Mouse (Mus musculus) MEL (cell line): ENCODE measurements at regions not wholly inside any gene's neighbourhood (a gene's known extent, or its start where the extent isn't known, plus 50 kb on each side); places are given as distances from the start of the nearest gene placed in this dataset.

ENCODE experiments used
- DNase-seq: peaks from one replicate; pipeline ENCODE4 v3.0.0; 2011; ENCODE audit warnings: low read depth, low spot score
- H3K27ac ChIP-seq: 2 replicates; pipeline ENCODE4 v1.5.1; 2012; ENCODE audit warnings: low read depth, mild to moderate bottlenecking, control low read depth, low read length, moderate library complexity; ENCODE audit not compliant: control insufficient read depth
- H3K27me3 ChIP-seq, 2 experiments: fragments of 150-350 bp in 1 of 2; sonication (generic) in 1 of 2; 2 replicates each; pipeline ENCODE4 v1.6.1; 2012; ENCODE audit warnings: low read length in 2 of 2, mild to moderate bottlenecking in 2 of 2, improper control_type of control experiment in 1 of 2, moderate library complexity in 1 of 2; ENCODE audit not compliant: insufficient read depth in 2 of 2, control insufficient read depth in 1 of 2
- H3K36me3 ChIP-seq, 2 experiments: 2 replicates each; pipeline ENCODE4 v1.6.1; 2012 to 2014; ENCODE audit warnings: low read length in 2 of 2, improper control_type of control experiment in 1 of 2, inconsistent platforms in 1 of 2, mild to moderate bottlenecking in 1 of 2; ENCODE audit not compliant: insufficient read depth in 2 of 2, control insufficient read depth in 1 of 2
- H3K4me1 ChIP-seq, 2 experiments: fragments of 150-350 bp in 1 of 2; sonication (generic) in 1 of 2; 2 replicates each; pipeline ENCODE4 v1.6.1; 2012; ENCODE audit warnings: low read length in 2 of 2, improper control_type of control experiment in 1 of 2, mild to moderate bottlenecking in 1 of 2; ENCODE audit not compliant: insufficient read depth in 2 of 2, control insufficient read depth in 1 of 2
- H3K4me3 ChIP-seq, 2 experiments: fragments of 150-350 bp in 1 of 2; sonication (generic) in 1 of 2; 2 replicates each; pipeline ENCODE4 v1.5.1; 2012; ENCODE audit warnings: low read depth in 2 of 2, low read length in 2 of 2, mild to moderate bottlenecking in 2 of 2, moderate library complexity in 2 of 2, control low read depth in 1 of 2, improper control_type of control experiment in 1 of 2; ENCODE audit not compliant: control insufficient read depth in 1 of 2, insufficient read depth in 1 of 2
- H3K79me2 ChIP-seq: 2 replicates; pipeline ENCODE4 v1.6.1; 2012; ENCODE audit warnings: mild to moderate bottlenecking, low read length, moderate library complexity; ENCODE audit not compliant: control insufficient read depth, poor library complexity, insufficient read depth
- H3K9ac ChIP-seq: 2 replicates; pipeline ENCODE4 v1.6.1; 2012; ENCODE audit warnings: low read depth, mild to moderate bottlenecking, control low read depth, low read length, moderate library complexity; ENCODE audit not compliant: control insufficient read depth, poor library complexity, severe bottlenecking
- H3K9me3 ChIP-seq: fragments of 150-350 bp; sonication (generic); replicated peaks from 2 replicates; pipeline ENCODE4 v1.6.1; 2012; ENCODE audit warnings: mild to moderate bottlenecking, low read length, improper control_type of control experiment, moderate library complexity; ENCODE audit not compliant: insufficient read depth
- BHLHE40 ChIP-seq: IDR thresholded peaks from 2 replicates; pipeline ENCODE4 v1.6.1; 2012; ENCODE audit warnings: low read depth, mild to moderate bottlenecking, inconsistent platforms, low read length, improper control_type of control experiment, borderline replicate concordance
- CHD1 ChIP-seq: IDR thresholded peaks from 2 replicates; pipeline ENCODE4 v1.6.1; 2012; ENCODE audit warnings: low read depth, mild to moderate bottlenecking, inconsistent platforms, low read length, improper control_type of control experiment
- CHD2 ChIP-seq: IDR thresholded peaks from 2 replicates; pipeline ENCODE4 v1.6.1; 2011; ENCODE audit warnings: low read length, improper control_type of control experiment
- CTCF ChIP-seq, 3 experiments: IDR thresholded peaks in 2 of 3; conservative IDR thresholded peaks in 1 of 3; 2 replicates each; pipeline ENCODE4 v1.5.1; 2011 to 2012; ENCODE audit warnings: low read length in 3 of 3, low read depth in 2 of 3, mild to moderate bottlenecking in 2 of 3, improper control_type of control experiment in 1 of 3, inconsistent platforms in 1 of 3, mixed read lengths in 1 of 3, moderate library complexity in 1 of 3; ENCODE audit not compliant: control insufficient read depth in 1 of 3, insufficient read depth in 1 of 3, poor library complexity in 1 of 3, severe bottlenecking in 1 of 3
- E2F4 ChIP-seq: IDR thresholded peaks from 2 replicates; pipeline ENCODE4 v1.6.1; 2011; ENCODE audit warnings: low read depth, low read length, improper control_type of control experiment, borderline replicate concordance
- ELF1 ChIP-seq: IDR thresholded peaks from 2 replicates; pipeline ENCODE4 v1.6.1; 2014; ENCODE audit warnings: low read depth, mild to moderate bottlenecking, inconsistent platforms, low read length, improper control_type of control experiment, moderate library complexity
- GATA1 ChIP-seq: IDR thresholded peaks from 2 replicates; pipeline ENCODE4 v1.6.1; 2011; ENCODE audit warnings: low read depth, low read length, improper control_type of control experiment
- HCFC1 ChIP-seq: IDR thresholded peaks from 2 replicates; pipeline ENCODE4 v1.6.1; 2012; ENCODE audit warnings: low read depth, mild to moderate bottlenecking, inconsistent platforms, low read length, improper control_type of control experiment, moderate library complexity
- JUND ChIP-seq: IDR thresholded peaks from 2 replicates; pipeline ENCODE4 v1.6.1; 2011; ENCODE audit warnings: low read depth, mild to moderate bottlenecking, improper control_type of control experiment, low read length
- KAT2A ChIP-seq: conservative IDR thresholded peaks from 2 replicates; pipeline ENCODE4 v1.6.1; 2012; ENCODE audit warnings: low read depth, low read length, improper control_type of control experiment, inconsistent platforms
- MAX ChIP-seq: IDR thresholded peaks from 2 replicates; pipeline ENCODE4 v1.6.1; 2011; ENCODE audit warnings: low read length, improper control_type of control experiment
- MEF2A ChIP-seq: IDR thresholded peaks from 2 replicates; pipeline ENCODE4 v1.6.1; 2014; ENCODE audit warnings: low read depth, mild to moderate bottlenecking, inconsistent platforms, low read length, improper control_type of control experiment; ENCODE audit not compliant: poor library complexity, insufficient replicate concordance, severe bottlenecking; ENCODE audit errors: extremely low read depth
- MXI1 ChIP-seq: IDR thresholded peaks from 2 replicates; pipeline ENCODE4 v1.6.1; 2011; ENCODE audit warnings: mild to moderate bottlenecking, low read depth, low read length, improper control_type of control experiment
- MYB ChIP-seq: IDR thresholded peaks from 2 replicates; pipeline ENCODE4 v1.6.1; 2011; ENCODE audit warnings: mild to moderate bottlenecking, low read depth, low read length, improper control_type of control experiment
- MYC ChIP-seq: IDR thresholded peaks from 2 replicates; pipeline ENCODE4 v1.6.1; 2011; ENCODE audit warnings: low read depth, mild to moderate bottlenecking, low read length, improper control_type of control experiment, moderate library complexity
- NRF1 ChIP-seq: IDR thresholded peaks from 2 replicates; pipeline ENCODE4 v1.6.1; 2014; ENCODE audit warnings: low read depth, mild to moderate bottlenecking, inconsistent platforms, low read length, improper control_type of control experiment, moderate library complexity; ENCODE audit not compliant: poor library complexity, insufficient read depth, severe bottlenecking
- POLR2A ChIP-seq, 2 experiments: IDR thresholded peaks; 2 replicates each; pipeline ENCODE4 v1.6.1; 2011 to 2012; ENCODE audit warnings: low read length in 2 of 2, mild to moderate bottlenecking in 2 of 2, control low read depth in 1 of 2, improper control_type of control experiment in 1 of 2, low read depth in 1 of 2, moderate library complexity in 1 of 2; ENCODE audit not compliant: control insufficient read depth in 1 of 2, insufficient read depth in 1 of 2, poor library complexity in 1 of 2
- POLR2AphosphoS2 ChIP-seq: IDR thresholded peaks from 2 replicates; pipeline ENCODE4 v1.6.1; 2011; ENCODE audit warnings: low read length, improper control_type of control experiment
- RAD21 ChIP-seq: IDR thresholded peaks from 2 replicates; pipeline ENCODE4 v1.6.1; 2011; ENCODE audit warnings: mild to moderate bottlenecking, low read depth, low read length, improper control_type of control experiment
- RCOR1 ChIP-seq: IDR thresholded peaks from 2 replicates; pipeline ENCODE4 v1.6.1; 2012; ENCODE audit warnings: low read depth, mild to moderate bottlenecking, inconsistent platforms, low read length, improper control_type of control experiment
- SIN3A ChIP-seq: IDR thresholded peaks from 2 replicates; pipeline ENCODE4 v1.6.1; 2012; ENCODE audit warnings: low read length, improper control_type of control experiment, inconsistent platforms
- TAL1 ChIP-seq: IDR thresholded peaks from 2 replicates; pipeline ENCODE4 v1.6.1; 2012; ENCODE audit warnings: mild to moderate bottlenecking, inconsistent platforms, low read length, moderate library complexity, mixed read lengths
- TCF12 ChIP-seq: IDR thresholded peaks from 2 replicates; pipeline ENCODE4 v1.6.1; 2014; ENCODE audit warnings: low read depth, mild to moderate bottlenecking, inconsistent platforms, low read length, improper control_type of control experiment, moderate library complexity
- UBTF ChIP-seq: IDR thresholded peaks from 2 replicates; pipeline ENCODE4 v1.6.1; 2012; ENCODE audit warnings: low read depth, mild to moderate bottlenecking, inconsistent platforms, low read length, improper control_type of control experiment, moderate library complexity, borderline replicate concordance; ENCODE audit not compliant: insufficient read depth
- USF1 ChIP-seq: IDR thresholded peaks from 2 replicates; pipeline ENCODE4 v1.6.1; 2014; ENCODE audit warnings: low read depth, mild to moderate bottlenecking, inconsistent platforms, low read length, improper control_type of control experiment, moderate library complexity
- USF2 ChIP-seq, 2 experiments: IDR thresholded peaks; 2 replicates each; pipeline ENCODE4 v1.6.1; 2011 to 2012; ENCODE audit warnings: improper control_type of control experiment in 2 of 2, low read length in 2 of 2, borderline replicate concordance in 1 of 2, inconsistent platforms in 1 of 2, low read depth in 1 of 2, mild to moderate bottlenecking in 1 of 2; ENCODE audit not compliant: insufficient read depth in 1 of 2
- ZC3H11A ChIP-seq: IDR thresholded peaks from 2 replicates; pipeline ENCODE4 v1.6.1; 2012; ENCODE audit warnings: low read depth, mild to moderate bottlenecking, inconsistent platforms, low read length, improper control_type of control experiment
- ZKSCAN1 ChIP-seq: IDR thresholded peaks from 2 replicates; pipeline ENCODE4 v1.6.1; 2012; ENCODE audit warnings: low read depth, mild to moderate bottlenecking, inconsistent platforms, low read length, improper control_type of control experiment, moderate library complexity

GRCm38 (mm10) chr16:29802603-29803002 is 223.5 kb downstream of the Opa1 start:
- TF ChIP-seq USF2 (IDR thresholded peaks at IDR 0.05; ENCODE audit: borderline replicate concordance in 1 of 2, insufficient read depth in 1 of 2, low read depth in 1 of 2, low read length in 2 of 2): no peak
- TF ChIP-seq UBTF: no peak
- no peak for TF ChIP-seq NRF1
- no peak for TF ChIP-seq MYC
- no peak for TF ChIP-seq CTCF (IDR thresholded peaks at IDR 0.05 in 2 of 3, conservative IDR thresholded peaks at IDR 0.05 in 1 of 3; ENCODE audit: control insufficient read depth in 1 of 3, insufficient read depth in 1 of 3, low read depth in 2 of 3, low read length in 3 of 3, poor library complexity in 1 of 3, severe bottlenecking in 1 of 3)
- no peak for TF ChIP-seq ZC3H11A
- no peak for TF ChIP-seq CHD1
- TF ChIP-seq USF1: no peak
- no peak for TF ChIP-seq RAD21
- no peak for TF ChIP-seq E2F4
- TF ChIP-seq TAL1: no peak
- TF ChIP-seq KAT2A: no peak
- TF ChIP-seq POLR2A (IDR thresholded peaks at IDR 0.05; ENCODE audit: control insufficient read depth in 1 of 2, insufficient read depth in 1 of 2, low read depth in 1 of 2, low read length in 2 of 2, poor library complexity in 1 of 2): no peak
- no peak for TF ChIP-seq POLR2AphosphoS2
- no peak for TF ChIP-seq BHLHE40
- no peak for TF ChIP-seq MXI1
- TF ChIP-seq RCOR1: no peak
- no peak for TF ChIP-seq JUND
- no peak for TF ChIP-seq ELF1
- H3K79me2 ChIP-seq: no peaks in the 10 kb centered on the region
- no peaks in the 10 kb centered on the region for H3K9me3 ChIP-seq
- H3K4me3 ChIP-seq: no peak overlapping the region
- peaks cover 6 to 11% of the 10 kb centered on the region in 2 experiments for H3K27me3 ChIP-seq
- H3K27ac ChIP-seq: no peak overlapping the region
- no peak for DNase-seq
- no peaks in the 10 kb centered on the region for H3K36me3 ChIP-seq
- no peak overlapping the region for H3K9ac ChIP-seq
- H3K4me1 ChIP-seq: no peaks in the 10 kb centered on the region

- Histone ChIP-seq H3K79me2 (no peaks in the 10 kb centered on the region), H3K27ac (no peak overlapping the region), H3K27me3 (peaks cover 17 to 22% of the 10 kb centered on the region in 2 experiments), H3K9ac (no peak overlapping the region), H3K4me1 (no peaks in the 10 kb centered on the region), H3K36me3 (no peaks in the 10 kb centered on the region), H3K9me3 (no peaks in the 10 kb centered on the region), H3K4me3 (no peak overlapping the region)
- no peak for TF ChIP-seq MEF2A
- TF ChIP-seq ELF1: no peak
- no peak for TF ChIP-seq MYB
- no peak for TF ChIP-seq ZKSCAN1
- TF ChIP-seq HCFC1: no peak
- TF ChIP-seq TAL1: no peak
- TF ChIP-seq TCF12: no peak
- TF ChIP-seq SIN3A: no peak
- TF ChIP-seq ZC3H11A: no peak
- TF ChIP-seq POLR2A (IDR thresholded peaks at IDR 0.05; ENCODE audit: control insufficient read depth in 1 of 2, insufficient read depth in 1 of 2, low read depth in 1 of 2, low read length in 2 of 2, poor library complexity in 1 of 2): no peak
- TF ChIP-seq MAX: no peak
- no peak for TF ChIP-seq RCOR1
- TF ChIP-seq CTCF (IDR thresholded peaks at IDR 0.05 in 2 of 3, conservative IDR thresholded peaks at IDR 0.05 in 1 of 3; ENCODE audit: control insufficient read depth in 1 of 3, insufficient read depth in 1 of 3, low read depth in 2 of 3, low read length in 3 of 3, poor library complexity in 1 of 3, severe bottlenecking in 1 of 3): no peak
- no peak for TF ChIP-seq MXI1
- TF ChIP-seq GATA1: no peak
- no peak for TF ChIP-seq JUND
- TF ChIP-seq CHD2: no peak
- no peak for TF ChIP-seq KAT2A
- no peak for TF ChIP-seq BHLHE40
- TF ChIP-seq USF2 (IDR thresholded peaks at IDR 0.05; ENCODE audit: borderline replicate concordance in 1 of 2, insufficient read depth in 1 of 2, low read depth in 1 of 2, low read length in 2 of 2): no peak
- DNase-seq: no peak
These were observed 228.7 kb downstream of the Opa1 start for GRCm38 (mm10) chr16:29807859-29808258.
